Mouse (Mus musculus) liver, postnatal 0 days (tissue): ENCODE results near the gene G2e3.
A peak's percentile ranks its signal among the peaks of the same experiment; 100 is the strongest.

ENCODE experiments used
- CTCF ChIP-seq: sonication (generic); IDR thresholded peaks from 2 replicates; pipeline ENCODE4 v1.5.1; 2016; ENCODE audit warnings: antibody characterized with exemption, low read depth
- EP300 ChIP-seq: IDR thresholded peaks from 2 replicates; pipeline ENCODE4 v1.6.1; 2016; ENCODE audit warnings: antibody characterized with exemption, low read depth, mild to moderate bottlenecking

DNA sequence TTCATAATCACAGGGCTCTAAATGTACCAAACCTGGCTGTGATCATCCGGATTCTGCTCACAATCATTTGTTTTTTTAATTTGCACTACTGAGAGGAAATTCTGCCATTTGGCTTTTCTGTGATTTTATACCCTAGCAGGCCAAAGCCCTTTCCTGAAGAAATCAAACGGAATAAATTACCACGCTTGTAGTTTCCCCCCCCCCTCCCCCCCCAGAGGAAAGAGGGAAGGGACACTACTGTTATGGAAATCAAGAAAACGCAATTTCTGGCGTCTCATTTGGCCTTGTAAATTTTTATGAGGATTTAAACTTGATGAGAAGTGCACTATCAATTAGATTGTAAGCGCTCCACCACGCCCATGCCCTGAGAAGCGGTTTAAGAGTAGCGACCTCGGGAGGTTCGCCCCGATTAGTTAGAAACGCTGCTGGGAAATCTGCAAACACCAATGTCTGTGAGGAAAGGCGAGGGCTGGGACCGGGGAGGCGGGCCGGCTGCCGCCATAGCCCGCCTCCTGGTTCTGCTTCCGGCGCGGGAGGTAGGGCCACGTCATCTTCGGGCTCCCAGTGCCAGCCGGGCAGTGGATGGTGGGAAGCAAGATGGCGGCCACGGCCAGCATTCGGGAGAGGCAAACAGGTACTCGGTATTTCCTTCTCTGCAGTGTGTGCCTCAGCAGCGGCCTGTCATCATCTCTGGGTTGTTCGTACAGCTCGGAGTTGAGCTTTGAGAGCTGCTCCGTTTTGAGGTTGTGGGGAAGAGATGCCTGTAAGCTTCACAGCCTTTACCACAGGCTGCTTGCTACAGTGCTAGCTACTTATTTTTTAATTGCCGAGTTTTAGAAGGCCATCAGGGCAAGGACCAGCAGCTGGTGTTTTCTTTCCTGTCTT lies 29.4 kb downstream of the G2e3 start, which contains the start of gene Scfd1:
- TF ChIP-seq EP300 (peak; percentile 59; the same call in 1 of the 2 replicates), CTCF (no peak)
